Mouse (Mus musculus) retina, postnatal 1 day (tissue): ENCODE results near the gene Smok2a.
"Not testable (repeated sequence)": the region's sequence is repeated elsewhere in the genome, so short reads cannot be mapped to it uniquely, and the experiment has no call there.

ENCODE experiments used
- DNase-seq: peaks from one replicate; pipeline ENCODE4 v3.0.0-alpha.2; 2012

Gene Smok2a

DNA sequence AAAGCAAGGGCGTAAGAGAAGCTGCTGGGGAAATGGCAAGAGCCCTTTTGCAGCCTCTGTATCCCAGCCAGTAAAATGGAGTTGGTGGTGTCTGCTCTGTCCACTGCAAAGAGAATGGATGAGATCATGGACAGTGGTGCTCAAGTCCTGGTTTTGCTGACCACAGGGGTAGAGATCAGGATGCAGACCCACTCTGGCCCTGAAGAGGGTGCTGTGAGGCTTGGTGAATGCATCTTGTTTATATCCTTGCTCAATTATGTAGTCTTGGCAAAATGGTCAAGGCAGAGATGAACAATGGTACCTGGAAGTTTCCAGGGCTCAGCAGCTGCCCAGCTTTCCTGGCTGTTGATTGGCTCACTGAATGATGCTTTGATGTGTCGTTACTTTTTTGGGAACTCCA is 5.4 kb upstream of the Smok2a start:
- DNase-seq, result no peak

DNA sequence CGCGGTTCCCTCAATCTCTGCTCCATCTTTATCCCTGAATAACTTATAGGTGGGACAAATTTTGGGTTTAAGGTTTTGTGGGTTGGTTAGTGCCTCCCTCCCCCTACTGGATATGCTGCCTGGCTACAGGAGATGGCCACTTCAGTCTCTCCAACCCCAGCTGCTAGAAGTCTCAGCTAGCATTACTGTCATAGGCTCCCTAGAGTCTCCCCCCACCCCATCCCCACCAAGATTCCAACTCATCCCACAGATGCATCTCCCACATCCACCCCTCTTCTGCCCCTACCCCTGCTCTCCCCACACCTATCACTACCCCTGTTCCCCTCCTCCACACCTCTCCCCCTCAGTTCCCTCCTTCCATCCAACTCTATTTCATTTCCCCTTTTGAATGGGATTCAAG is 933 bp downstream of the Smok2a start:
- not testable (repeated sequence) for DNase-seq

DNA sequence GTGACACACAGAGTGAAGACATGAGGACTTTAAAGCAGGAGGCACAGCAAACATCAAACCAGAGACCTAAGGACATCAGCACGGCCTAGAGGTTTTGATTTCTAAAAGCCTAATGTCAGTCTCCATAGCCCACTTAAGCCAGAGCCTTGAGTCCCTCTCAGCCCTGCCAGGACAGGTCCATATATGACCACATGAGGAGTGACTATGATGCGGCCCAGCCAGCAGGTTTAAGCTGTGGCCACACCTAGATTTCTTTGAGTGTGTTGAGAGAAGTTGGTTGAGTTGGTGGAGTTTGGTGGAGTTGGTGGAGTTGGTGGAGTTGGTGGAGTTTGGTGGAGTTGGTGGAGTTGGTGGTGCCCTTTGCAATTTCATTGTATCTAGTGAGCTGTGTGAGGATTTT is 9.0 kb downstream of the Smok2a start, which contains the start of gene Smok2b:
Gene Smok2b, plus strand, starts transcription at position 301 of the 400 bp plus-strand sequence.
- DNase-seq, result not testable (repeated sequence)

DNA sequence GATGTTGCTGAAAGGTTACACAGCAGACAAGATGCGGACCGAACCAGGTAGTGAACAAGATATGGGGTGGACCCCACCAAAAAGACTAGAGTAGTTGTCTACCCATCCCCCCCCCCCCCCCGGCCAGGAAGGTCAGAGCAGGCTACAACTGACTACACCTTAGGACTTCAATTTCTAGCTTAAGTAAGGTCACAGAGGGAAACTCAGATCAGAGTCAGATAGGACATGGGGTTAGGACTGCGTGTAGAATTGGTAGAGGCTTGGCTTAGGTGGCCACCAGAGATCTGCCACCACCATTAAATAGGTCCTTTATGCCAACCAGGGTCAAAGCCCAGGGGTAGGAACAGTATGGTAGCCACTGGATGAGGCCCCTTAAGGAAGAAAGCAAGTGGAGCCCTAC is 18.5 kb downstream of the Smok2a start:
- not testable (repeated sequence) for DNase-seq

DNA sequence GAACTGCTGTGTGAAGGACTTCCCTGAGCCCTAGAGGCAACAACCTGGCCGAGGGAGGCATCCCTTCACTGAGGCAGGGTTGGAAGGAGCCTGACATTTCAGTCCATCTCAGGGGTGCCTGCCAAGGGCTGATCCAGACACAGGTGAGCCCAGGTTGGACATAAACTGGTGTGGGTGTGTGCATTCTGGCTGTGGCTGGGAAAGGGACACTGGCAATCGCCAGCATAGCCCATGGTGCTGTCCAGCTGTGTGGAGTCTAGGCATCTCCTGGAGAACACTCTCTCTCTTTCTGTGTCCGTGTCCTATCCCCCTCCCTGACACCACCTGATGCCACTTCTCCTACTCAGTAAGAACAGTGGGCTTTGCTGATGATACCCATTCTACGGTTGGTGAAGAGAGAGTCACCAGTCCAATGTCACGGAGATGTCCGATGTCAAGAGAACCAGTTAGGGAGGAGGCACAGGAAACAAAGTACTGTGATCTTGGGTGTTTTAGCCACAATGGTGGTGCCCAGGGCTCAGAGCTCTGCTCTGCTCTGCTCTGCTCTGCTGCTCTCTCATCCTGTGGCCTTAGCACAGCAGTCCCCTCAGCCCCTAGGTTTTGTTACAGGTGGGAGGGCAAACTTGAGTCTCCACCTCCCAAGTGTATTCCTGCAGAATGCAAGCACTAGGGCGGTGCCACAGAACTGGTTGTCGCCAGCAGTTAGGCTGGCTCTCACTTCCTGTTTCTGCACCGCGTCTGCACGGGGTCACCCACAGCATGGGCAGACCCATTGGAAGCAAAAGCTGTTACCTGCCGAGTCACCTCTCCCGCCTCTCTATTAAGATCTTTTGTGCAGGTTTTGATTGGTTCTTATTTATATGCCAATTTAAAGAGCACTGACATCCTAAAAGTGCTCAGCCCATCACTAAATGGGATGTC is 20.1 kb downstream of the Smok2a start:
- DNase-seq, result not testable (repeated sequence)

DNA sequence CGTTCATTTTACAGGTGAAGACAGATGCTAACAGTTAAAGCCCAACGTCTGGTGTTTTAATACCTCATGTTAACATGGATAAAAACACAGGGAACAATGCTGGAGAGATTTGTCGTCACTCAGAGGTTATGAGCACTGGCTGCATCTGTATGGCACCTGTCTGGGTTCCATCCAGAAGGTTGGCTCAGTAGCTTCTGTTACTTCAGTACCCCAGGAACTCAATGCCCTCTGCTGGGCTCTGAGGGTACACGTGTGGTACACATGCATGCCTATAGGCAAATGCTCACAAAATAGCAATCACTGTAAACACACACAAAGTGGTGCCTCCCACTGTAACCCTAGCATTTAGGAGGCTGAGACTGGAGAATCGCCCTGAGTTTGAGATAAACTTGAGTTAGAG is 33.8 kb downstream of the Smok2a start:
- not testable (repeated sequence) for DNase-seq
